Mouse (Mus musculus) kidney, postnatal 0 days (tissue): ENCODE results near the gene Htra1. TPM values are rescaled to one million over a fixed set of nuclear protein-coding genes. Genes with fewer than 3 reads are reported as not detected.

Experiments
- ATAC-seq: fragments of 200-750 bp; cut with Nextera tagmentation; replicated peaks from 2 replicates; pipeline ENCODE4 v1.8.0; 2017; ENCODE audit warnings: low read depth, moderate number of reproducible peaks, moderate TSS enrichment, moderate library complexity; ENCODE audit not compliant: low FRiP score
- DNase-seq: peaks from one replicate; pipeline ENCODE4 v3.0.0-alpha.2; 2016; ENCODE audit warnings: low spot score
- H3K27ac ChIP-seq: fragments of 300-500 bp; sonication (generic); 2 replicates; pipeline ENCODE4 v1.5.1; 2014; ENCODE audit warnings: mild to moderate bottlenecking
- H3K27me3 ChIP-seq: fragments of 300-500 bp; sonication (generic); 2 replicates; pipeline ENCODE4 v1.6.1; 2014; ENCODE audit warnings: low read length, mixed read lengths; ENCODE audit not compliant: insufficient read depth
- H3K36me3 ChIP-seq: fragments of 300-500 bp; sonication (generic); 2 replicates; pipeline ENCODE4 v1.6.1; 2014; ENCODE audit warnings: low read length, mixed read lengths; ENCODE audit not compliant: insufficient read depth
- H3K4me1 ChIP-seq: fragments of 300-500 bp; sonication (generic); replicated peaks from 2 replicates; pipeline ENCODE4 v1.6.1; 2014; ENCODE audit warnings: antibody characterized with exemption, low read length, mixed read lengths; ENCODE audit not compliant: insufficient read depth
- H3K4me2 ChIP-seq: fragments of 300-500 bp; sonication (generic); 2 replicates; pipeline ENCODE4 v1.6.1; 2014; ENCODE audit warnings: mild to moderate bottlenecking, low read length, moderate library complexity, mixed read lengths
- H3K4me3 ChIP-seq: fragments of 300-500 bp; sonication (generic); replicated peaks from 2 replicates; pipeline ENCODE4 v1.5.1; 2014; ENCODE audit warnings: low read depth, low read length
- H3K9ac ChIP-seq: fragments of 300-500 bp; sonication (generic); 2 replicates; pipeline ENCODE4 v1.6.1; 2014; ENCODE audit warnings: low read depth, low read length
- H3K9me3 ChIP-seq: fragments of 300-500 bp; sonication (generic); replicated peaks from 2 replicates; pipeline ENCODE4 v1.6.1; 2016; ENCODE audit warnings: low read length, inconsistent platforms, mixed read lengths
- CTCF ChIP-seq: IDR thresholded peaks from 2 replicates; pipeline ENCODE4 v1.5.1; 2016; ENCODE audit warnings: antibody characterized with exemption, low read depth, mild to moderate bottlenecking, moderate library complexity
- WGBS: fragments of 180-500 bp; shearing (Covaris S2); extraction: QIAGEN DNeasy Blood & Tissue Kit; methylation state at CpG from one replicate; pipeline ENCODE4 v1.1.7; 2014; 5-methylcytosine and 5-hydroxymethylcytosine counted together
- polyA plus RNA-seq: library from polyadenylated mRNA; unstranded; fragments of >200 nt; fragmentation: Nextera tagmentation; extraction: Ambion mirVana; gene quantifications from 2 replicates; pipeline ENCODE4 v1.2.1, GENCODE M21; 2015

The Htra1 gene
- polyA plus RNA-seq, 1 experiment from 2014 or later: 14.8 TPM

DNA sequence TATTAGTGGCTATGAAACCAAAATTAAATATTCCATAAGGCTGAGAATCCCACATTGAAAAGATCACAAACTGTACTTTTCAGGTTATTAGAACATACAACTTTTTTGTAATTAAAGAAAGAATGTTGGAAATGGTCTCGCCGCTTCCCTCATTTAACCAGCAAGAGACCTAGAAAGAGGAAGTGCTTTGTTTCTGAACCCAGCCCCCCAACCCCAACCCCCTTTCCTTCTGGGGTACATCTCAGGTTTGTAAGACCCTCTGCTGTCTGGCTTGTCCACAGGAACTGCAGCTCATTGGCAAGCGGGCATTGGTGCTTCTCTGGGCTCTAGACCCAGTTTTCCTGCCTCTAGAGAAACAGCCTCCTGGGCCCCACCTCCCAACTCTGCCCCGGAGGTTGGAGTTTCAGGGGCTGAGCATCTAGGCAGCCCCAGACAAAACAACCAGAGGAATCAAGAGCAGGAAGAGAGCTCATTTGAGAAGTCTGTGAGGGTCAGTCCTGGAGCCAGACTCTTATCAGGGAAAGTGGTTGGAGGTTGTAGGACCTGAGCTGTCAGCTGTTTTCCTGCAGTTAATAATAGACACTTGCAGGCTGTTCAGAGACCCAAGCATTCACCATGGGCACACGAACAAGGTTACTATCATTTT is 12.8 kb downstream of the Htra1 start:
- Histone ChIP-seq H3K9ac (no peak overlapping the region), H3K27ac (no peak overlapping the region), H3K27me3 (no peaks in the 10 kb centered on the region)

DNA sequence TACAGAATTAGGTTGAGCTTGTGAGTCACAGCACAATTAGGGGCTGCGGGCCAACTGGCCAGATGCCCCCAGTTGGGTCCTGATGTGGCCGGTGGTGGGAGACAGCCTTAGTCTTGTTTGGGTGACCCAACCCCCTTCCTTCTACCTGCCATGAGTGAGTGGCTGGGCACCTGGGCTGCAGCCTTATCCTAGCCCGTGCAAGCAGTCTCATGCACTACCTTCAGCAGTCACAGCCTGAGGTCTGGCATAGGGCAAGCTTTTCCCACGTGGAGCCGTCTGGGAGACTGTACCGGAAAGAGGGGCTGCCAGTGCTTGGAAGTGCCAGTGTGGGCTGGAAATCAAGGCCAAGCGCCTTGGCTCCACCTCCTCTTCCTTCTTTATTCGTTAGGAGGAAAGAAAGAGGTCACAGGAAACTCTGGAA is 13.4 kb downstream of the Htra1 start:
- H3K27me3 ChIP-seq: no peaks in the 10 kb centered on the region
- no peak for TF ChIP-seq CTCF
- H3K27ac ChIP-seq: peak overlapping the region; percentile 42; the same call in 1 of the 2 replicates
- 40% methylated on average over 8 of the region's 8 CpGs for WGBS
- H3K36me3 ChIP-seq: no peaks in the 10 kb centered on the region
- ATAC-seq (peak; percentile 57; the same call in 1 of the 2 replicates), DNase-seq (peak; percentile 29)
- no peaks in the 10 kb centered on the region for H3K9me3 ChIP-seq
- no peak overlapping the region for H3K4me3 ChIP-seq
- no peak overlapping the region for H3K9ac ChIP-seq
- no peak overlapping the region for H3K4me2 ChIP-seq
- no peaks in the 10 kb centered on the region; the same call in 1 of the 2 replicates for H3K4me1 ChIP-seq

More for the DNA sequence above, 12.8 kb downstream of the Htra1 start:
- 50% methylated on average over 5 of the region's 5 CpGs for WGBS
- Histone ChIP-seq H3K4me2 (no peak overlapping the region), H3K9me3 (no peaks in the 10 kb centered on the region), H3K4me3 (no peak overlapping the region), H3K4me1 (no peaks in the 10 kb centered on the region; the same call in 1 of the 2 replicates), H3K36me3 (no peaks in the 10 kb centered on the region)
- no peak for ATAC-seq
- TF ChIP-seq CTCF: no peak
- DNase-seq: peak; percentile 39

DNA sequence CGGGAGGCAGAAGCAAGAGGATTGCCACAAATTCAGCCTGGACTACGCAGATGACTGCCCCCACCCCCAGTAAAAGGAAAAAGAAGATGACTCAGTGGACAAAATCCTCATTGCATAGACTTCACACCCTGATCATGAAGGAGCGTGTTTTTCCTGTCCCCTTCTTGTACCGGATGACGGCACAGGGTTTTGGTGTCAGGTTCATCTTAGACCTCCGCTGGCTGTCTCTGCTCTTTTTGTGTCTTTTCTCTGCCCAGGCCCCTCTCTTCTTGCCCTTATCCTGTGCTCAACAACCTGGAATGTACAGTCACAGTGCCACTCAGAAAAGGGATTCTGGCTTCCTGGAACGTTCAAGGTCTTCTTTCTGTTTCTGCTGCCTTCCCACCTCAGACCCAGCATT is 14.6 kb downstream of the Htra1 start:
- TF ChIP-seq CTCF: no peak
- H3K4me2 ChIP-seq: no peak overlapping the region
- H3K9me3 ChIP-seq: no peaks in the 10 kb centered on the region
- H3K27me3 ChIP-seq: no peaks in the 10 kb centered on the region
- H3K36me3 ChIP-seq: no peaks in the 10 kb centered on the region
- no peak for ATAC-seq
- DNase-seq: no peak
- no peak overlapping the region for H3K4me3 ChIP-seq
- H3K9ac ChIP-seq: no peak overlapping the region
- H3K4me1 ChIP-seq: no peaks in the 10 kb centered on the region; the same call in 1 of the 2 replicates
- 85% methylated on average over 7 of the region's 7 CpGs for WGBS
- no peak overlapping the region for H3K27ac ChIP-seq

DNA sequence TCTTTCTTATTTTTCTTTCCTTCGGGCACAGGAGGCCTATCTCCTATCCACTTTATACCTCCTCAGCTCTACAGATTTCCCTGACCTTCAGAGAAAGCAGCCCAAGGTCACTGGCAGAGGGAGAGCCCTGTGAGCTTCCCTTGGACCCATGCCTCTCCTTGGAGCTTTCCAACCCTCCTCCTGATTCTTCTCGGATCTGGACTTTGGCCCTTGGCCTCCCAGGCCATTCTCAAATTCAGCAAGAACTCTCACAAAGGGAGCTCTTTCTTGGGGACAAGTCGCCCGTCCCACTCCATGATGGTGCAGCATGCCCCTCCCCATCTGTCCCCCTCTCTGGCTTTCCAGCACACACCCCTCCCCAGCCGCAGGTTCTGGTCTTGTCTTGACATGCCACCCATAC is 15.1 kb downstream of the Htra1 start:
- ATAC-seq (no peak), DNase-seq (no peak)
- no peak for TF ChIP-seq CTCF
- Histone ChIP-seq H3K36me3 (no peaks in the 10 kb centered on the region), H3K4me2 (no peak overlapping the region), H3K27ac (no peak overlapping the region), H3K9me3 (no peaks in the 10 kb centered on the region), H3K4me1 (no peaks in the 10 kb centered on the region; the same call in 1 of the 2 replicates), H3K27me3 (no peaks in the 10 kb centered on the region), H3K9ac (no peak overlapping the region), H3K4me3 (no peak overlapping the region)
- WGBS: 88% methylated on average over 5 of the region's 5 CpGs

DNA sequence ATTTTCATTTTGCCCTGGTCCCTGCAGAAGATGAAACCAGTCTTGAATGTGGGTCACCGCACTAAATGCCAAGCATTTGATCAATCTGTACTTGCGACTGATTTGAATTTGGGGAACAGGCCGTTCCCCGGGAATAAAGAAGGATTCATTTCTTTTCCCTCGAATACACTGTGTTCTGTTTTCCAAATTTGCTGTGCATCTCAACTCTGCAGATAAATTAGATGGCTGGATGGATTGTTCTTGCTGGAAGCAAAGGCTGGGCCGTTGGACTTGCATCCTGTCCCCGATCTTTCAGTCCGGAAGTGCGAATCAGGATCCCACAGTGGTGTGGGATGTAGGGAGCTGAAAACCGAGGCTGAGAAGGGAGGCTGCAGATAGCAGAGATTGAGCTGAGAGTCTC is 17.5 kb downstream of the Htra1 start:
- H3K27ac ChIP-seq: no peak overlapping the region
- H3K36me3 ChIP-seq: no peaks in the 10 kb centered on the region
- no peak overlapping the region for H3K4me2 ChIP-seq
- WGBS: 91% methylated on average over 10 of the region's 10 CpGs
- no peak overlapping the region for H3K4me3 ChIP-seq
- no peak overlapping the region for H3K9ac ChIP-seq
- no peaks in the 10 kb centered on the region for H3K9me3 ChIP-seq
- H3K4me1 ChIP-seq: no peaks in the 10 kb centered on the region; the same call in 1 of the 2 replicates
- no peak for DNase-seq
- H3K27me3 ChIP-seq: no peaks in the 10 kb centered on the region
- no peak for ATAC-seq
- no peak for TF ChIP-seq CTCF

DNA sequence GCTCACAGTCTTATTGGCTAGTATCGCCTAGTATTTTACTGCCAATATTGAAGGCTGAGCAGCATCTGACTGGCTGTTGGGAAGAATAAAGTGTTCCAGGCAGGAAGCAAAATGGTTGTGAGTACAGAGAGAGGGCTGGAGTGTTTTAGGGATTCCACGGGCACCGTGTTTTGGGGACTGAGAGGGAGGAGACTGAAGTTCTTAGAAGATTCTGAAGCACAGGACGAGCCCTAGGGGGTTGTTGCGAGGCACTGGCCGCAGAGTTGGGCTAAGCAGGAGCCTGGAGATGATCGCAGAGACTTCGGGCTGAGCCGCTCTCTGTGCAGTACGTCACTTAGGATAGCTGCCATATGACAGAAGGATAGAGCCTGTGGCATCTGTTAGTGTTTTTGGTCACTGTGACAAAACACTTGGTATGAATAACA is 18.3 kb downstream of the Htra1 start:
- no peak overlapping the region for H3K4me2 ChIP-seq
- no peaks in the 10 kb centered on the region for H3K27me3 ChIP-seq
- TF ChIP-seq CTCF: no peak

More for the DNA sequence above, 18.3 kb downstream of the Htra1 start:
- Histone ChIP-seq H3K36me3 (no peaks in the 10 kb centered on the region), H3K4me1 (no peaks in the 10 kb centered on the region; the same call in 1 of the 2 replicates), H3K9me3 (no peaks in the 10 kb centered on the region), H3K4me3 (no peak overlapping the region), H3K9ac (no peak overlapping the region), H3K27ac (no peak overlapping the region)
- no peak for DNase-seq
- no peak for ATAC-seq
- 85% methylated on average over 10 of the region's 10 CpGs for WGBS
